Mouse (Mus musculus): Measurements from ENCODE around the gene Grik2. TPM values are rescaled to one million over a fixed set of nuclear protein-coding genes. Genes with fewer than 3 reads are reported as not detected.

Gene Grik2
- polyA plus RNA-seq (2016; fragmentation: Nextera tagmentation; extraction: Ambion mirVana): 27.0 and 29.4 TPM in 2 replicates

GRCm38 (mm10) chr10:49788381-49788906, at the start of gene Grik2:
TSS of gene Grik2 (minus strand) at chr10:49788766.
- Histone ChIP-seq H3K36me3 (replicated peaks) (no peaks in the 10 kb centered on the region), H3K27ac (peak within 1 kb of the TSS; percentile 86), H3K4me3 (replicated peaks) (peak within 1 kb of the TSS; percentile 74), H3K9me3 (no peaks in the 10 kb centered on the region), H3K27me3 (peaks cover 6% of the 10 kb centered on the region; the same call in 1 of the 2 replicates), H3K4me1 (peaks cover 28% of the 10 kb centered on the region), H3K4me2 (peak within 1 kb of the TSS; percentile 58), H3K9ac (peak within 1 kb of the TSS; percentile 72)
- WGBS: under 1% methylated on average over 40 of the region's 41 CpGs
- peak; percentile 91 for ATAC-seq (ENCODE audit: low FRiP score)

GRCm38 (mm10) chr10:49834392-49834791, 45.8 kb upstream of the Grik2 start:
- ATAC-seq (ENCODE audit: low FRiP score): no peak
- Histone ChIP-seq H3K4me2 (no peak overlapping the region), H3K27me3 (no peaks in the 10 kb centered on the region), H3K9ac (no peak overlapping the region), H3K9me3 (no peaks in the 10 kb centered on the region), H3K4me3 (replicated peaks) (no peak overlapping the region), H3K4me1 (no peaks in the 10 kb centered on the region), H3K36me3 (replicated peaks) (no peaks in the 10 kb centered on the region), H3K27ac (no peak overlapping the region)
- 91% methylated on average over 3 of the region's 3 CpGs for WGBS

GRCm38 (mm10) chr10:49807276-49807675, 18.7 kb upstream of the Grik2 start:
- H3K9ac ChIP-seq: no peak overlapping the region
- no peak overlapping the region for H3K4me2 ChIP-seq
- no peaks in the 10 kb centered on the region for H3K9me3 ChIP-seq
- no peaks in the 10 kb centered on the region for H3K27me3 ChIP-seq
- H3K4me1 ChIP-seq: no peaks in the 10 kb centered on the region
- no peak overlapping the region for H3K27ac ChIP-seq
- no peak for ATAC-seq (ENCODE audit: low FRiP score)
- H3K4me3 ChIP-seq (replicated peaks): no peak overlapping the region
- H3K36me3 ChIP-seq (replicated peaks): no peaks in the 10 kb centered on the region

- H3K4me1 ChIP-seq: no peaks in the 10 kb centered on the region
- no peaks in the 10 kb centered on the region for H3K36me3 ChIP-seq (replicated peaks)
- no peak overlapping the region for H3K4me3 ChIP-seq (replicated peaks)
- ATAC-seq (ENCODE audit: low FRiP score): no peak
- H3K27ac ChIP-seq: no peak overlapping the region
- H3K27me3 ChIP-seq: no peaks in the 10 kb centered on the region
- H3K9ac ChIP-seq: no peak overlapping the region
- H3K4me2 ChIP-seq: no peak overlapping the region
- WGBS: 73% methylated on average over 1 of the region's 1 CpGs
- no peaks in the 10 kb centered on the region for H3K9me3 ChIP-seq
Observed at GRCm38 (mm10) chr10:49801001-49801400, 12.4 kb upstream of the Grik2 start.

GRCm38 (mm10) chr10:49794129-49794528, 5.6 kb upstream of the Grik2 start:
- no peak overlapping the region for H3K27ac ChIP-seq
- H3K27me3 ChIP-seq: peaks cover 6% of the 10 kb centered on the region; the same call in 1 of the 2 replicates
- no peaks in the 10 kb centered on the region for H3K9me3 ChIP-seq
- no peaks in the 10 kb centered on the region for H3K36me3 ChIP-seq (replicated peaks)
- H3K4me3 ChIP-seq (replicated peaks): no peak overlapping the region
- peaks cover 15% of the 10 kb centered on the region for H3K4me1 ChIP-seq
- ATAC-seq (ENCODE audit: low FRiP score): no peak
- no peak overlapping the region for H3K4me2 ChIP-seq
- no peak overlapping the region for H3K9ac ChIP-seq

- H3K36me3 ChIP-seq (replicated peaks): no peaks in the 10 kb centered on the region
- no peaks in the 10 kb centered on the region for H3K9me3 ChIP-seq
- ATAC-seq (ENCODE audit: low FRiP score): no peak
- no peak overlapping the region for H3K4me2 ChIP-seq
- 58% methylated on average over 8 of the region's 8 CpGs for WGBS
- H3K27me3 ChIP-seq: peaks cover 6% of the 10 kb centered on the region; the same call in 1 of the 2 replicates
- H3K4me3 ChIP-seq (replicated peaks): no peak overlapping the region
- no peak overlapping the region for H3K27ac ChIP-seq
- peaks cover 22% of the 10 kb centered on the region for H3K4me1 ChIP-seq
- H3K9ac ChIP-seq: no peak overlapping the region
Observed at GRCm38 (mm10) chr10:49790326-49790725, 1.8 kb upstream of the Grik2 start.

- no peaks in the 10 kb centered on the region for H3K9me3 ChIP-seq
- no peak overlapping the region for H3K9ac ChIP-seq
- no peak overlapping the region for H3K4me2 ChIP-seq
- no peak for ATAC-seq (ENCODE audit: low FRiP score)
- H3K27ac ChIP-seq: no peak overlapping the region
- WGBS: 38% methylated on average over 4 of the region's 4 CpGs
- no peak overlapping the region for H3K4me3 ChIP-seq (replicated peaks)
- no peaks in the 10 kb centered on the region for H3K36me3 ChIP-seq (replicated peaks)
- H3K27me3 ChIP-seq: peaks cover 6% of the 10 kb centered on the region; the same call in 1 of the 2 replicates
- peaks cover 22% of the 10 kb centered on the region for H3K4me1 ChIP-seq
Observed at GRCm38 (mm10) chr10:49789711-49790110, 1.1 kb upstream of the Grik2 start.

GRCm38 (mm10) chr10:49788914-49789313, 348 bp upstream of the Grik2 start:
- Histone ChIP-seq H3K27ac (peak overlapping the region; percentile 86), H3K9me3 (no peaks in the 10 kb centered on the region), H3K27me3 (peaks cover 6% of the 10 kb centered on the region; the same call in 1 of the 2 replicates), H3K9ac (peak overlapping the region; percentile 72), H3K36me3 (replicated peaks) (no peaks in the 10 kb centered on the region), H3K4me3 (replicated peaks) (peak overlapping the region; percentile 74), H3K4me1 (peaks cover 23% of the 10 kb centered on the region), H3K4me2 (peak overlapping the region; percentile 58)
- WGBS: 8% methylated on average over 5 of the region's 5 CpGs
- ATAC-seq (ENCODE audit: low FRiP score): peak; percentile 58; the same call in 1 of the 2 replicates

GRCm38 (mm10) chr10:49786630-49787029, 1.9 kb downstream of the Grik2 start:
- ATAC-seq (ENCODE audit: low FRiP score): no peak
- H3K4me2 ChIP-seq: peak overlapping the region; percentile 44
- WGBS: 25% methylated on average over 3 of the region's 3 CpGs
- H3K4me1 ChIP-seq: peaks cover 36% of the 10 kb centered on the region
- H3K27ac ChIP-seq: no peak overlapping the region
- no peaks in the 10 kb centered on the region for H3K9me3 ChIP-seq
- H3K27me3 ChIP-seq: peaks cover 6% of the 10 kb centered on the region; the same call in 1 of the 2 replicates
- no peak overlapping the region for H3K9ac ChIP-seq
- no peaks in the 10 kb centered on the region for H3K36me3 ChIP-seq (replicated peaks)
- H3K4me3 ChIP-seq (replicated peaks): peak overlapping the region; percentile 31

- H3K27me3 ChIP-seq: peaks cover 6% of the 10 kb centered on the region; the same call in 1 of the 2 replicates
- no peak for ATAC-seq (ENCODE audit: low FRiP score)
- WGBS: 47% methylated on average over 2 of the region's 2 CpGs
- H3K36me3 ChIP-seq (replicated peaks): no peaks in the 10 kb centered on the region
- H3K9ac ChIP-seq: no peak overlapping the region
- H3K4me2 ChIP-seq: peak overlapping the region; percentile 38
- H3K9me3 ChIP-seq: no peaks in the 10 kb centered on the region
- H3K27ac ChIP-seq: no peak overlapping the region
- H3K4me1 ChIP-seq: peaks cover 40% of the 10 kb centered on the region
- H3K4me3 ChIP-seq (replicated peaks): 0 out of 2 replicates have a peak overlapping the region, but pooled peaks have one; percentile 1
Observed at GRCm38 (mm10) chr10:49785477-49785876, 3.1 kb downstream of the Grik2 start.

GRCm38 (mm10) chr10:49784831-49785230, 3.7 kb downstream of the Grik2 start:
- no peak for ATAC-seq (ENCODE audit: low FRiP score)
- Histone ChIP-seq H3K27ac (no peak overlapping the region), H3K4me2 (peak overlapping the region; percentile 38; the same call in 1 of the 2 replicates), H3K9me3 (no peaks in the 10 kb centered on the region), H3K4me3 (replicated peaks) (no peak overlapping the region), H3K9ac (no peak overlapping the region), H3K36me3 (replicated peaks) (no peaks in the 10 kb centered on the region), H3K4me1 (peaks cover 36% of the 10 kb centered on the region), H3K27me3 (peaks cover 6% of the 10 kb centered on the region; the same call in 1 of the 2 replicates)
- WGBS: 13% methylated on average over 2 of the region's 2 CpGs

GRCm38 (mm10) chr10:49782741-49783691, 5.5 kb downstream of the Grik2 start:
- ATAC-seq (ENCODE audit: low FRiP score): peak; percentile 80
- Histone ChIP-seq H3K4me1 (peaks cover 25% of the 10 kb centered on the region), H3K27ac (peak overlapping the region; percentile 80), H3K9me3 (no peaks in the 10 kb centered on the region), H3K36me3 (replicated peaks) (no peaks in the 10 kb centered on the region), H3K4me3 (replicated peaks) (peak overlapping the region; percentile 57), H3K4me2 (peak overlapping the region; percentile 74), H3K9ac (peak overlapping the region; percentile 74), H3K27me3 (no peaks in the 10 kb centered on the region)
- under 1% methylated on average over 44 of the region's 44 CpGs for WGBS

Measured in forebrain, embryonic 12.5 days (tissue).